Mouse (Mus musculus) frontal cortex, postnatal 14 days (tissue): ENCODE measurements at regions not wholly inside any gene's neighbourhood (a gene's known extent, or its start where the extent isn't known, plus 50 kb on each side); places are given as distances from the start of the nearest gene placed in this dataset.
A peak's percentile ranks its signal among the peaks of the same experiment; 100 is the strongest.
"Not testable (repeated sequence)": the region's sequence is repeated elsewhere in the genome, so short reads cannot be mapped to it uniquely, and the experiment has no call there.

Source experiments
- DNase-seq, 2 experiments: peaks; one replicate each; pipeline ENCODE4 v3.0.0; 2022; ENCODE audit warnings: low spot score in 2 of 2

DNA sequence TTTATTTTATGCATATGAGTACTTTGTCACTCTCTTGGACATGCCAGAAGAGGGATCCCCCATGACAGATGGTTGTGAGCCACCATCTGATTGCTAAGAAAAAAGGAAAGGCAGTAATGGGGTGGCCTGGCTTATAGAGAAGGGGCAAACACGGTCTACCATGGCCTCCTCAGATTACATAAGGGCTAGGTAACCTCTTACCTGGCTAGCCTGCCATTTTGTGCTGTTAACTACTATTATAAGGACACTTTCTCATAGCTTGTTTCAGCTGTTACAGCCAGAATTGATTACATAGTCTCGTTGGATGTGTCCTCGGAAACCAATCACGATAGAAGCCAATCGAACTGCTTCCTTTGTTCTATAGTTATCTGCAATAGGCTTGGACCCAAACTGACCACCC, 60.9 kb upstream of the Gm14496 start:
- no peak for DNase-seq

DNA sequence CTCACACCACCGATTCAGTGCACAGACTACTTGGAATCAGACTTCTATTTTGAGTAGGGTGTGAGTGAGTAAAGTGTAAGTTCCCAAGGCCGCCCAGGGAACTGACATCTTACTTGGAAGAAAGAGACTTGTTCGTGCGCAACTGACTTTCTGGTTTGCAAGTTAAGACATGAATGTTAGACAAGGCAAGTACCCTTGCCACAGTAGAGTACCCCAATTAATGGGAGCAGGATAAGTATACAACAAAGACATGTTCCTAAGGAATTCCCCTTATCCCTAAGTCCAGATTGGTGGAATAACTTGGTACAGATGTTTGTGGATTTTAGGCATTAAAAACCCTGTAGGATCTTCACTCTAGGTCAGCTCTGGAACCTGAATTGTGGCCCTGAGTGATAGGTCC, 60.4 kb upstream of the Gm14496 start:
- DNase-seq = not testable (repeated sequence)

DNA sequence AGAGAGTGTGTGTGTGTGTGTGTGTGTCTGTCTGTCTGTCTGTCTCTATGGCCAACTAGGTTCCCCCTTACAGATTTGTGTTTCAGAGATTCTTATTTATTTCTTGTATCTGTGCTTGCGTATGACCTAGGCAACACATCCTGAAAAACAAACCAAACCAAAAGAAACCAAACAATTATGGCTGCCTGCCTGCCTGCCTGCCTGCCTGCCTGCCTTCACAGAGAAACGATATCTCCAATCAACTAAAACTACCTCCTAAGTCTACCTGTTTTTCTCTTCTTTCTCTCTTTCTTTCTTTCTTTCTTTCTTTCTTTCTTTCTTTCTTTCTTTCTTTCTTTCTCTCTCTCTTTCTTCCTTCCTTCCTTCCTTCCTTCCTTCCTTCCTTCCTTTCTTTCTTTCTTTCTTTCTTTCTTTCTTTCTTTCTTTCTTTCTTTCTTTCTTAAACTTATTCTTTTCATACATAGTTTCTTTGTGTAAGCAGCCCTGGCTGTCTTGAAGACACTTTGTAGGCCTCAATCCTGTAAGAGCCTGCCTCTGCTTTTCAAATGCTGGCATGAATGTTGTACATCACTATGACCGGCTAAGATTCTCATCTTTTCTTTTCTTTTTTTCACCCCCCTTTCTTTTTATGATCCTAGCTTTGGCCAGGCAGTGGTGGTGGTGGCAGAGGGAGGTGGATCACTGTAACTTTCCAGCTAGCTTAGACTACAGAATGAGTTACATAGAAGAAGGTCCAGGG, 59.7 kb upstream of the Gm14496 start:
- DNase-seq = peak in 1 of 2 experiments; percentile 4

DNA sequence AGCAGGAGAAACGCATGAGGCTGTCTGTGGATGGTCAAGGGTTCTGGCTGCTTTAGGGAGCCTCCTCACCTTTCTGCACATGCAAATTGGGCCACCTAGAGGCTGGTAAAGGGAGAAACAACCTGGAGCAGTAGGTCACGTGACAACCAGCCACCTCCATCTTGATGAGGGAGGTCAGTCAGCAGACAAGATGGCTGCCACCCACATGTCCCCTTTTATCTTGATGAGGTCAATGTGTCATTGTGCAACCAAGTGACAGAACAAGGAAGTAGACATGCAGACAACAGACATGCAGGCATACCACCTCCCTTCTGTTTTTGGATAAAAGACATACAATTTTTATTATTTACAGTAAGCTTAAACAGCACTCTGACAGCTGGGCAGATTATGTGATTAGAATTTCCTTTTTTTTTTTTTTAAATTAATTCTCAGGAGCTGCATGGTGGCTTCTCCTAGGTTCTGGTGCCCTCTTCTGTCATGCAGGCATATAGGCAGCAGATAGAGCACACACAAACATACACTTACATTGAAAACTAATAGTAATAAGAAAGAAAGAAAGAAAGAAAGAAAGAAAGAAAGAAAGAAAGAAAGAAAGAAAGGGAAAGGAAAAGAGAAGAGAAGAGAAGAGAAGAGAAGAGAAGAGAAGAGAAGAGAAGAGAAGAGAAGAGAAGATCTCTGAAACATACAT, 58.9 kb upstream of the Gm14496 start:
- no peak for DNase-seq
